Mouse (Mus musculus): Measurements from ENCODE around the gene Agpat3. TPM values are rescaled to one million over a fixed set of nuclear protein-coding genes. Genes with fewer than 3 reads are reported as not detected.

Gene Agpat3
- polyA plus RNA-seq, 1 experiment: 178 TPM

DNA sequence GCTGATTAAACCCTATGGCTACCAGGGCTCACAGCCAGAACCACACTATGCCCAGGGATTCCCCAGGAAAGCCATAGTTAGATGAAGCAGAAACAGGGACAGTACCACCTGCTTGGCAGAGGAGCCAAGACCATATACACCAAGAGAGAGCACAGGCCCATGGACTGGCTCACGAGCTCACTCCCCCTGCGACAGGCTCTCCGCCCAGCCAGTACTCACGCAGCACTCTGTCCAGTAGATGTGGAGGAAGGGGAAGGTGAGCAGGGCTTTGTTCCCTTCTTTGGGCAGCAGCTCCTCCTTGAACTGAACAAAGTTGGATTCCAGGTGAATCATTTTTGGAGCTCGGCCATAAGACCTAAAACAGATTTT is 123.7 kb downstream of the Agpat3 start:
- Histone ChIP-seq H3K4me3 (ENCODE audit: low read depth, low read length) (no peak overlapping the region), H3K36me3 (ENCODE audit: control insufficient read depth, insufficient read depth, low read length) (peaks cover 34% of the 10 kb centered on the region), H3K27me3 (ENCODE audit: control insufficient read depth, insufficient read depth, low read length) (no peaks in the 10 kb centered on the region), H3K27ac (ENCODE audit: insufficient read depth, low read depth, low read length) (peak overlapping the region; percentile 95), H3K4me1 (ENCODE audit: control insufficient read depth, insufficient read depth, insufficient read length, low read length) (peaks cover 35% of the 10 kb centered on the region)
- 29% methylated on average over 5 of the region's 5 CpGs for WGBS
- TF ChIP-seq CTCF (IDR thresholded peaks at IDR 0.05; ENCODE audit: extremely low read depth, insufficient read length, insufficient replicate concordance, low read depth, low read length) (no peak), POLR2A (IDR thresholded peaks at IDR 0.05; ENCODE audit: low read depth, low read length) (no peak)

DNA sequence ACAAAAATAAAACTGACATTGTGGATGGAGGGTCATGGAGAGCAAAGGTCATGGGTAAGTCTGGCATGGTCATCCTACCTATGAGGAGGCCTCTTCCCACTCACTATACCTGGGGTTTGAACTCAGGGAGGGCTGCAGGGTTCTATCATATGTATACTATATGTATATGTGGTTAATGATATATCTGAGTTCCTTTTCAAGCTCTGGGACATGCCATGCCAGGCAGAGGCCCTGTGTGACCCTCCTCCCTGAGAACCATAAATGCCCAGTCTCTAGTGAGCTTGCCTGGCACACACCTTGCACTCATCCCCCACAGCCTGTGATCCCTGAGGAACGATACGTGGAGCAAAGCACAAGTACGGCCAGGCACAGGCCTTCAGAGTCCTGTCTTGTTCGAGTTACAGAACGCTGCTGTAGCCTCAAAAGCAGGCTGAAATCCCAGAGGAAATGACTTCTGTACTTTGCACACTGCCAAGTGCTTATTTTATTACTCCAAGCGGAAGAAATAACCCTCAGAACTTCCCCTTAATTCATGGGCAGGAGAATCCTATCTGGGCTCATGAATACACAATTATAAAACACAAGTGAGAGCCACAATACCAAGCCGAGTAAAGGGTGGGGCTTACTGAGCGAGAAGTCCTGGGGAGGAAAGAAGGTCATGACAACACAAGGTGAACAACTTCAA is 124.3 kb downstream of the Agpat3 start:
- no peak for TF ChIP-seq CTCF (IDR thresholded peaks at IDR 0.05; ENCODE audit: extremely low read depth, insufficient read length, insufficient replicate concordance, low read depth, low read length)
- no peak overlapping the region for H3K4me3 ChIP-seq (ENCODE audit: low read depth, low read length)
- WGBS: 29% methylated on average over 8 of the region's 8 CpGs
- H3K4me1 ChIP-seq (ENCODE audit: control insufficient read depth, insufficient read depth, insufficient read length, low read length): peaks cover 30% of the 10 kb centered on the region
- H3K27me3 ChIP-seq (ENCODE audit: control insufficient read depth, insufficient read depth, low read length): no peaks in the 10 kb centered on the region
- peak overlapping the region; percentile 95 for H3K27ac ChIP-seq (ENCODE audit: insufficient read depth, low read depth, low read length)
- peaks cover 37% of the 10 kb centered on the region for H3K36me3 ChIP-seq (ENCODE audit: control insufficient read depth, insufficient read depth, low read length)

DNA sequence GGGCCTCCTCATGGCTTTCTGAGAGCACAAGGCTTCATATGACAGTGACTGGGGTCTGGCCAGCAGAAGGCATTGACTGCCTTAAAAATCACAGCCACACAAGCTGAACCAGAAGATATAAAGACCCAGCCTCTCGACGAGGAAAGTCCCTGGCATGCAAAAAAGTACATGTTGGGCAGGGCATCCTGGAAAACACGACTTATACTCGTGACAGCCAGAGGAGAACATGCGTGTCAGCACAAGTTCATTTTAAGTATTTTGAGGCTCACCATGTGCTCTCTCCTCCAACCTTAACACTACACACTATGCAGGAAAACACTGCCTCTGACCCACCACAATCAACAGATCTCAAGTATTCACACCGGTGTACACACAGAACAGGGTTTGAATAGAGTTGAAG is 128.2 kb downstream of the Agpat3 start:
- H3K4me1 ChIP-seq (ENCODE audit: control insufficient read depth, insufficient read depth, insufficient read length, low read length): peaks cover 15% of the 10 kb centered on the region
- H3K36me3 ChIP-seq (ENCODE audit: control insufficient read depth, insufficient read depth, low read length): peaks cover 50% of the 10 kb centered on the region
- WGBS: 87% methylated on average over 6 of the region's 6 CpGs
- no peak overlapping the region for H3K27ac ChIP-seq (ENCODE audit: insufficient read depth, low read depth, low read length)
- TF ChIP-seq CTCF (IDR thresholded peaks at IDR 0.05; ENCODE audit: extremely low read depth, insufficient read length, insufficient replicate concordance, low read depth, low read length) (no peak), POLR2A (IDR thresholded peaks at IDR 0.05; ENCODE audit: low read depth, low read length) (no peak)
- no peaks in the 10 kb centered on the region for H3K27me3 ChIP-seq (ENCODE audit: control insufficient read depth, insufficient read depth, low read length)
- H3K4me3 ChIP-seq (ENCODE audit: low read depth, low read length): no peak overlapping the region

DNA sequence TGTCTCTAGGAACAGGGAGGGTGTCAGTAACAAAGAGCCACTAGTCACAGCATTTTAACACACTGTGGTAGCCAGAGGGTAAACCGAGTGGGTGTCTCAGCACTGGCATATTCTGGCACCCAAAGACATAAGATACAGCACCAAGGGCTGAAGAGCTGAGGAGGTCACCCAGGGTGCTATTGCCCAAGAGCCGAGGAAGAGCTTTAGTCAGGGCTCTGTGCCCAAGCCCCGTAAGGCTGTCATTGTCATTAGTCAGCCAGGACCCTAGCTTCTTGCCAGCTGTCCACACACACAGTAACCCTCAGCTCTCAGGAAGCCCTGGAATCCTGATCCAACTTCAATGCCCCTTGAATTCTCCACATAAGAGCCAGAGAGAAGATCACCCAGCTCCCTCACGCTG is 129.4 kb downstream of the Agpat3 start:
- Histone ChIP-seq H3K36me3 (ENCODE audit: control insufficient read depth, insufficient read depth, low read length) (peaks cover 58% of the 10 kb centered on the region), H3K4me3 (ENCODE audit: low read depth, low read length) (no peak overlapping the region), H3K4me1 (ENCODE audit: control insufficient read depth, insufficient read depth, insufficient read length, low read length) (peaks cover 7% of the 10 kb centered on the region), H3K27me3 (ENCODE audit: control insufficient read depth, insufficient read depth, low read length) (no peaks in the 10 kb centered on the region), H3K27ac (ENCODE audit: insufficient read depth, low read depth, low read length) (no peak overlapping the region)
- WGBS: 78% methylated on average over 4 of the region's 4 CpGs
- TF ChIP-seq POLR2A (IDR thresholded peaks at IDR 0.05; ENCODE audit: low read depth, low read length) (no peak), CTCF (IDR thresholded peaks at IDR 0.05; ENCODE audit: extremely low read depth, insufficient read length, insufficient replicate concordance, low read depth, low read length) (no peak)

DNA sequence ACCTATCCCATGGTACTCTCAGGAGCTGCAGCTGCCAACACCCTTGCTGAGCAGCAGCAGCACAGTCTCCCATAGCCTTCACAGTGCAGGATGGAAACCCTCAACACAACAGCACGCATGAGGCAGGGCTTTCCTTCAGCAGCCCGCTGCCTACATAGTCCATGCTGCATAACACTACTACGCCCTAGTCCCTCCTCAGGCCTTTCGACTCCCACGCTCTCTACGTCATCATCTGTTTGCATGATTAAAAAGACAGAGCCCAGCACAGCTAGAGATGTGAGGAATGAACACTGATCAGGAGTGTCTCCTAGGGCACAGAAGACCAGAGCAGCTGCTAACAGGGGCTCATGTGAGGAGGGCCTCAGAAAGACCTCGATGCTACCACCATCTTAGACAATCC is 131.0 kb downstream of the Agpat3 start:
- H3K27ac ChIP-seq (ENCODE audit: insufficient read depth, low read depth, low read length): no peak overlapping the region
- no peaks in the 10 kb centered on the region for H3K27me3 ChIP-seq (ENCODE audit: control insufficient read depth, insufficient read depth, low read length)
- H3K36me3 ChIP-seq (ENCODE audit: control insufficient read depth, insufficient read depth, low read length): peaks cover 56% of the 10 kb centered on the region
- no peak overlapping the region for H3K4me3 ChIP-seq (ENCODE audit: low read depth, low read length)
- no peak for TF ChIP-seq CTCF (IDR thresholded peaks at IDR 0.05; ENCODE audit: extremely low read depth, insufficient read length, insufficient replicate concordance, low read depth, low read length)
- no peak for TF ChIP-seq POLR2A (IDR thresholded peaks at IDR 0.05; ENCODE audit: low read depth, low read length)
- WGBS: 97% methylated on average over 7 of the region's 7 CpGs
- no peaks in the 10 kb centered on the region for H3K4me1 ChIP-seq (ENCODE audit: control insufficient read depth, insufficient read depth, insufficient read length, low read length)

DNA sequence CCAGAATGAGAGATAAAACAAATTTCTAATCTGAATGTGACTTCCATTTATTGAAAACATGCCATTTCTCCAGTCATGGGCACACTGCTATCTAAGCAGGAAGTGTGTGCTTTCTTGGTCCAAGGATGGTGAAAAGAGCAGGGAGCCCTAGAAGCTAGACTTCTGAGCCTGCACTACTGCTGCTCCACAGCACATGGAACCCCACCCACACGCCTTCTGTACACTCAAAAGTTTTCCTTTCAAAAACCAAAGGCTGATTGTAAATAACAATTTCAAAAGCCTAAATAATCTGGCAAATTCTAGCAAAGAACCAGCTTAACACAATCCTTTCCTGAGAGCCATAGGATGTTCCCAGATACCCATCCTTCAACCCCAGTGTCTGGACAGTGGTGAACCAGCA is 132.8 kb downstream of the Agpat3 start:
- 100% methylated on average over 1 of the region's 1 CpGs for WGBS
- TF ChIP-seq CTCF (IDR thresholded peaks at IDR 0.05; ENCODE audit: extremely low read depth, insufficient read length, insufficient replicate concordance, low read depth, low read length) (no peak), POLR2A (IDR thresholded peaks at IDR 0.05; ENCODE audit: low read depth, low read length) (no peak)
- H3K27ac ChIP-seq (ENCODE audit: insufficient read depth, low read depth, low read length): no peak overlapping the region
- H3K27me3 ChIP-seq (ENCODE audit: control insufficient read depth, insufficient read depth, low read length): no peaks in the 10 kb centered on the region
- H3K4me3 ChIP-seq (ENCODE audit: low read depth, low read length): no peak overlapping the region
- H3K4me1 ChIP-seq (ENCODE audit: control insufficient read depth, insufficient read depth, insufficient read length, low read length): no peaks in the 10 kb centered on the region
- H3K36me3 ChIP-seq (ENCODE audit: control insufficient read depth, insufficient read depth, low read length): peaks cover 60% of the 10 kb centered on the region

Other genes with a start within 250 kb of the Agpat3 start
- gene D10Jhu81e, start 182.7 kb downstream of the Agpat3 start, polyA plus RNA-seq (2012; rRNA removed): 56.4 and 63.8 TPM in 2 replicates
- gene Pwp2, start 167.3 kb downstream of the Agpat3 start, polyA plus RNA-seq (2012; rRNA removed): 3.1 and 4.7 TPM in 2 replicates
- gene Trappc10, start 107.8 kb downstream of the Agpat3 start, polyA plus RNA-seq (2012; rRNA removed): 35.1 and 69.9 TPM in 2 replicates
- gene Rrp1, start 60.6 kb upstream of the Agpat3 start, polyA plus RNA-seq (2012; rRNA removed): 24.4 and 42.0 TPM in 2 replicates
- gene Cstb, start 73.2 kb upstream of the Agpat3 start, polyA plus RNA-seq (2012; rRNA removed): 11.8 and 21.1 TPM in 2 replicates
- 17.1 and 38.7 TPM in 2 replicates for gene Pdxk, start 112.5 kb upstream of the Agpat3 start, polyA plus RNA-seq (2012; rRNA removed)
- not detected in 2 replicates for gene Olfr1358, start 164.9 kb upstream of the Agpat3 start, polyA plus RNA-seq (2012; rRNA removed)
- 62.2 and 168 TPM in 2 replicates for gene Ilvbl, start 221.9 kb upstream of the Agpat3 start, polyA plus RNA-seq (2012; rRNA removed)
- 4.8 and 8.6 TPM in 2 replicates for gene Syde1, start 239.5 kb upstream of the Agpat3 start, polyA plus RNA-seq (2012; rRNA removed)

Data from small intestine, adult 2 months (tissue).